Mouse (Mus musculus): ENCODE results near the gene Tssk2.

Tssk2 gene

GRCm38 (mm10) chr16:17945081-17945831 is 46.8 kb downstream of the Tssk2 start:
- peak; percentile 19 for DNase-seq (ENCODE audit: low read depth, low spot score)

GRCm38 (mm10) chr16:17949421-17949877 is 51.0 kb downstream of the Tssk2 start:
- peak; percentile 58 for DNase-seq (ENCODE audit: low read depth, low spot score)
